Mouse (Mus musculus) cerebellum, postnatal 36 days (tissue): ENCODE measurements around the gene Ppil3.

Experiments
- DNase-seq, 2 experiments: peaks; one replicate each; pipeline ENCODE4 v3.0.0; 2021 to 2022; ENCODE audit warnings: mixed read lengths in 2 of 2

Ppil3 gene

DNA sequence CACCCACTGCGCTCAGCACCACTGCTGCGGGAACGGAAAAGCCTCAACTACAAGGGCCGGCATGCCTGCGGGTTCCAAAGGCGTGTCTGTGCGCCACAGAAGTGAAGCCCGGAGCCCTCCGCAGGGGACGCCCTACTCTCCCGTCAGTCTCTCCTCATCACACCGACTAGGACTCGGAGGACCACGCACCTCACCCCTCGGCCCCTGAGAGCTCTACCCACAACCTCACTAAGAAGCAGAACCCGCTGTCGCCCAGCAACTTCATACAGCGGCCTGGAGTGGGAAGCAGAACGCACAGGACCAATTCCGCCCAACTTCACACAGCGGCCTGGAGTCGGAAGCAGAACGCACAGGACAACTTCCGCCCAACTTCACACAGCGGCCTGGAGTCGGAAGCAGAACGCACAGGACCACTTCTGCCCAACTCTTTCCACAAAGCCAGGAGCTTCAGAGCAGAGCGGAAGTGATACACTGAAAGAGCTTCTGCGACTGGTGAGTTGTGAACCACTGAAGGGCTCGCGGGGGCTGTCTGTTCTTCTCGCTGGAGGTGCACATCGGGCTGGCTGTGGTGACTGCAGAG lies at the start of gene Ppil3, which contains the start of gene Nif3l1:
Ppil3 (minus strand) TSS at position 344 of the 580 bp plus-strand sequence.
Nif3l1 (plus strand) TSS at position 9 of the 580 bp plus-strand sequence.
- peak; percentile 73 to 79 for DNase-seq

DNA sequence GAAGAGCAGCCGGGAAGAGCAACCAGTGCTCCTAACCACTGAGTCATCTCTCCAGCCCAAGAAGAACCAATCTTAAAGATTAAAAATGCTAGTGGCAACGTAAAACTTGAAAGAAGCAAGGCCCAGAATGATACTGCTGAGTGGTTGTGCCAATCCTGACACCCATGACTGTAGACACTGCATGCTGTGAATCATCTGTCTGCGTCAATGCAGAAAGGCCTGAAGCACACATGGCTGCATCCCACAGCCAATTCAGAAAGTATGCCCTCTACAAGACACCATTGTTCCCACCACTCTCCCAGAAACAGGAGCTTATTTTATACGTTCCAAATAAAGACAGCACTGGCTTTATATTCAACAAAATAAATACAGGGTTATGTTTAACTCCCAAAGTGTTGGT lies 37.4 kb upstream of the Ppil3 start:
- no peak for DNase-seq

DNA sequence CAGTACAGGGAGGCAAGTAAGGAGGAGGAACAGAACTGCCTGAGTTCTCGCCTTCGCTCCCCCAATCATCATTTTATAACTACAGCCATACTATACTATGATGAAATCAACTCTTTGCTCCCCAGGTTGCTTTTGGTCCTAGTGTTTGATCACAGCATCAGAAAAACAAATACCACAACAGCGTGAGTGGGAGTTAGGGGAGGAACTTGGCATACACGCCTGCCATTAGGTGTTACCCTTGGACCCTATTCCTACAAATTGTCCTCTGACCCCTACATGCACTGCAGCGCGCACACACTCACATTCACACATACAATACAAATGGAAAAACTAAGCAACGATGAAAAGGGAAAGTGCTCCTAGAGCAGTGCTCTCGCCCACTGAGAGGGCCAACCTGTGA lies 30.4 kb upstream of the Ppil3 start:
- DNase-seq: no peak

DNA sequence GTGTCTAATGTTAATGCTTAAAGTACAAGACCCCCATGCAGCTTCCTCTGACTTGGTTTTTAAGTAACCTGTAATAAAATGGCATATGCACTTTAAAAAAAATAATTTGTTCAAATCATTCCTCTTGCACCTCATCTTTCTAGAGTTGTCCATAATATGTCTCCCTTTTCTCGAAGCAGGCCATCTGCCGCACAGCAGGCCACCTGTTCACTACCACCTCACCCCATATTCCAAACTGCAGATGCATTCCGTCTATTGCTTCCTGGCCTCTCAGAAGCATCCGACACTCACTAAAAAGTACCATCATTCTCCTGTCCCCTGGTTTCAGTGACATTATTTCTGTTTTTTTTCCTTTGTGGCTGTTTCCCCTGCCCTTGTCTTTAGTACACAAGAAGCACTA lies 20.3 kb upstream of the Ppil3 start:
- peak; percentile 40 to 44 for DNase-seq

DNA sequence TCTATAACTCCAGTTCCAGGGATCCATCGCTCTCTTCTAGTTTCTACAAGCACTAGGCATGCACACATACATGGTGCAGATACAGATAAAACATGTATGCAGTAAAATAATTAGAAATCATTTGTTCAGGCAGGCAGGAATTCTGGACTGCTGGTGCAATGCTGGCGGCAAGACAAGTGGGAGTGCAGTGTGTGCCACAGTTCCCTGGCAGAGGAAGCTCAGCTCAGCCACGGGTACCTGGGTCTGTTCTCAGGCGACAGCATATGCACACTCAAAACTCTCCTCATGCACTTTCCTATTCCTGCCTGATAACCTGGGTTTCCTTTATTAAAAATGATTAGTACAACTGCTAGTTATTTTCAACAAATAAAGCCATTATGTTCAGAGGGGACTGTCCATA lies 19.8 kb upstream of the Ppil3 start:
- peak; percentile 47 to 55 for DNase-seq

DNA sequence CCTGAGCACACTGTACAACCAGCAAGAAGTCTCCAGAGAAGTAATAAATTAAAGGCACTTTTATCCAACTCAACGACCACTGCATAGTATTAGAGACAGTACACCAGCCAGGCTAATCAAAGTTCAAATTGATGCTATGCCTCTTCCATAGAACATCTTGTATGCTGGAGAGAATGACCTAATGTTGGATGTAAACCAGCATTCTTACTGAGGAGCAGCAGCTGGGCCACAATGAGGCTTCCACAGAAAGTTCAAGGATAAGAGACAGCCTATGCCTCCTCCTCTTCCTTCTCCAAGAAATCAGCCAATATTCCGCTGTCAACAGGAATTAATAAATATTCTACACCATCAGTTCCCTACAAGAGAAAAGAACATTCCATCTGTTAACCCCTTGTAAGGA lies 18.6 kb upstream of the Ppil3 start:
- no peak for DNase-seq

DNA sequence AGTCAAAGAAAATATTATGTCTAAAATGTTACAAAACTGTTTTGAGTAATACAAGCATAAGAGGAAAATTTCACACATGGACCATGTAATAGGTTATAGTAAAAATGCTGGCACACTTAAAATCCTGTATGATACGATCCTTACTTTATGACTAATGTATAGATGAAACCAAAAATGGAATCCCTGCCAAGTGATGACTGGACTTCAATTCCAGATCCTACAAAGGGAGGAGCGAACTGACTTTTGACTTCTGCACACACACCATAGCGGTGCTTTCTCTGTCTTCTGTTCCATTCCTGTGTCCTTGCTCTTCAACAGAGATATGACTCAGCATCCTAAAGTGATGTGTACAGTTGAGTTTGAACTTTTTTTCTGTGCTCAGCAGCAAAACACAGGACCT lies 15.3 kb upstream of the Ppil3 start:
- no peak for DNase-seq

DNA sequence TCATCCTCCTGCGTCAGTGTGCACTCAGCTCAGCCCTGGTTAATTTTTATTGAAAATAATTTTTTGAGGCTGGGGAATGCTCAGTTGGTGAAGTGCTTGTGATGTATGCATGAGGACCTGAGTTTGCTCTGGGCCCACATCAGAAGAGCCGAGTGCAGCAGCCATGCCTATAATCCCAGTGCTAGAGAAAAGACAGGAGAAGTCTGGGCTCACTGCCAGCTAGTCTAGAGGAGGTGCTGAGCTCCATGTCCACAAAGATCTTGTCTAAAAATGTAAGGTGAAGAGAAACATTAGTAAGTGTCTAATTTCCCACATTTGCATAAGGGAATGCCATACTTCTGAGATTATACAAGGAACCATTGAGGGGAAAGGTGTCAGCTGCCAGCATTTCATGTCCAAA lies 13.6 kb upstream of the Ppil3 start:
- DNase-seq: peak; percentile 29 to 41

DNA sequence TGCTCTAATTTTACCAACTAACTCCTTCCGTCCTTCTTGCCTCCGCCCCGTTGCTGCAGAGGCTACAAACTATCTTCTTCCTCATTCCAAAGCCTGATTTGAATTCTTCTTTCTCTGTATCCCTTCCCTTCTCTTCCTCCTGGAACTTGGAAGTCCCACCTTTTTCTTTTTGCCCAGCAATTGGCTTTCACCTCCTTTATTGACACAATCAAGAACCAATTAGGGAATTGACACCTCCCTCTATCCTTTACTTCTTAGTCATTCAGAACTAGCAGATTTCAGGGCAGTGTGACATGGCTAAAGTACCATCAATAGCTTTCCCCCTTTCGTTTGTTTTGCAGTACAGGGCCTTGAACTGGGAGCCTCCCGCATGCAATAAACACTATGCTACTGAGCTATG lies 12.9 kb upstream of the Ppil3 start:
- no peak for DNase-seq

DNA sequence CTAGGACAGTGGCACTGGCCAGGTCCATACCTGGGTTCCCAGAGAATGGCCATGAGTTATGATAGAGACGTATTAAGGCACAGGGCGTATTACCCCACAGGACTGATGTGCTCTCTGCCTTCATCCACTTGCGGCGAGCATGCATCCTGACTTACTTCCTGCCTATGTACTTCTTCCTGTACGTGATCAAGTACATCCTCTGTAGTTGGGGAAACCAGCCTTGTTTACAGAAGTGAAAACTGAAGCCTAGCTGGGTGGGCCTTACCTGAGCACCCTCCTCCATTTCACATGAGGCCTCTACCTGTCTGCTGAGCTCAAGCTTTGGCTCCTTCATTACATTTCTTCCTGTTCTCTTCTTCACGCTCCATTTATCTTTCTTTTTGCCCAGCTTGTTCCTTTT lies 9.0 kb upstream of the Ppil3 start:
- DNase-seq: no peak

DNA sequence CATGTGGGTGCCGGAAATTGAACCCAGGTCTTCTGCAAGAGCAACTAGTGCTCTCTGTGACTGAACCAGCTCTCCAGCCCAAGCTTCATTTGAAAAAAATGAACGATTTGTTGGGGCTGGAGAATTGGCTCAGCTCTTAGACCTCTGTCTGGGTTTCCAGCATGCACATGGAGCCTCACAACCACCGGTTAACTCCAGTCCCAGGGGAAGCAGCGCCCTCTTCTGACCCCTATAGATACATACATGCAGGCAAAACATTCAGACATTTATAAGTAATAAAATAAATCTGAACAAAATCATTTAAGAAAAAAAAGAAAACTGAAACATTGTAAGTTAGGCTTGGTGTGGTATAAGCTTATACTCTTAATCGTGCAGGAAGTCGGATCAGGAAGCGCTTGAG lies 3.1 kb upstream of the Ppil3 start:
- no peak for DNase-seq

DNA sequence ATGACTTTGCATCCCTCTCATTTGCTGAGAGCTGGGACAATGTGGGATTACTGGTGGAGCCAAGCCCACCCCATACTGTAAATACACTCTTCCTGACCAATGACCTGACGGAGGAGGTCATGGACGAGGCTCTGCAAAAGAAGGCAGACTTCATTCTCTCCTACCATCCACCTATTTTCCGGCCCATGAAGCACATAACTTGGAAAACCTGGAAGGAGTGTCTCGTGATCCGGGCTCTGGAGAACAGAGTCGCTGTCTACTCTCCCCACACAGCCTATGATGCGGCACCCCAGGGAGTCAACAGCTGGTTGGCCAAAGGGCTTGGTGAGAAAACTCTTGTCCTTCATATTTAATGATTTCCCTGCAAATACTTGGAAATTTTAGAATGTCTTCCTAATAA lies 2.5 kb upstream of the Ppil3 start:
- DNase-seq: no peak

DNA sequence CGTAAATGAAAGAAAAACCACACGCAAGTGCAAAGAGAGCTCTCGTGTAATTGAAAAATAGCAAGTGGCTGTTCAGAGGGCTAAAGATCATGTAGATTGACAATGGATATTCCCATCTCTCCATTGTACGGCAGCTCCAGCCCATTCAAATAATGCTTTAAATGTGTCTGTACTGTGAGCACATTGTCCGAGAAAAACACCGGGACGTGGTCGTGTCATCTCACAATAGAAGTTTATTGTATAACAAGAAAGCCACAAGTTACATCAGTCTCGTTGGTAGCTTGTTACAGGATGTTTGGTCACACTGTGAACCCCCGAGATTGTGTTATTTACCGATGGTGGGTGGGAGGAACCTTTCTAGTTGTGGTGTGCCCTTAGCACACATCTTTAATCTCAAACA lies 575 bp upstream of the Ppil3 start:
- DNase-seq: no peak

DNA sequence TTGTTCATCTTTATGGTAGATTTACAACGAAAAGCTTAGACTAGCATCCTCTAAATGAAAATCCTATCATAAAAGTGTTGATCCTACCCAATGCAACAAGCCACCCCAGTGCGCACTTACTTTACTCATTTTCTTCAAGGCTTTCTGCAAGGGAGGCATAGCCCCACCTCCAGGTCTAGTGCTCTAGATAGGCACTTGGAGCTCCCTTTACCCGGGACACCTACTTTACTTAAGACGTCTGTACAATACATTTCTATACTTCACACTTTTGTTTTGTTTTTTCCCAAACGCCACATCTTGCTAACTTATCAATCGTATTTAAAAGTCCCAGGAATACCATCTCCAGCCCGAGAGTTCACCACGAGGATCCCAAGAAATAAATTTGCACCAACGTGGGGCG lies 595 bp downstream of the Ppil3 start:
- DNase-seq: no peak

DNA sequence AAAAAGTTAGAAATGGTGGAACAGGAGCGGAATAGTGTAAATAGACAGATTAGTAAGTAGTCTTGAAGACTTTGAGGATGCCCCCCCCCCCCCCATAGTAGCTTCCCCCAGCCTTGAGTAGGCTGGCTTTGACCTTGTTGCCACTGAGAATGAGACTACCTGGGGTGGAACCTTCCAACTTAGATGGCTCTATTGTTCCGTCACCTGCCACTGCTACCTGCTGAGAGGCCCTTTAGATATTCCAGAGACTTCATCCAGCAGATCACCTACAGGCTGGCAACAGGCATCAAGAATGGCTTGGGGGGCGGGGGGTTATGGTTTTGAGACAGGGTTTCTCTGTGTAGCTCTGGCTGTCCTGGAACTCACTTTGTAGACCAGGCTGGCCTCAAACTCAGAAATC lies 20.7 kb downstream of the Ppil3 start:
- no peak for DNase-seq

DNA sequence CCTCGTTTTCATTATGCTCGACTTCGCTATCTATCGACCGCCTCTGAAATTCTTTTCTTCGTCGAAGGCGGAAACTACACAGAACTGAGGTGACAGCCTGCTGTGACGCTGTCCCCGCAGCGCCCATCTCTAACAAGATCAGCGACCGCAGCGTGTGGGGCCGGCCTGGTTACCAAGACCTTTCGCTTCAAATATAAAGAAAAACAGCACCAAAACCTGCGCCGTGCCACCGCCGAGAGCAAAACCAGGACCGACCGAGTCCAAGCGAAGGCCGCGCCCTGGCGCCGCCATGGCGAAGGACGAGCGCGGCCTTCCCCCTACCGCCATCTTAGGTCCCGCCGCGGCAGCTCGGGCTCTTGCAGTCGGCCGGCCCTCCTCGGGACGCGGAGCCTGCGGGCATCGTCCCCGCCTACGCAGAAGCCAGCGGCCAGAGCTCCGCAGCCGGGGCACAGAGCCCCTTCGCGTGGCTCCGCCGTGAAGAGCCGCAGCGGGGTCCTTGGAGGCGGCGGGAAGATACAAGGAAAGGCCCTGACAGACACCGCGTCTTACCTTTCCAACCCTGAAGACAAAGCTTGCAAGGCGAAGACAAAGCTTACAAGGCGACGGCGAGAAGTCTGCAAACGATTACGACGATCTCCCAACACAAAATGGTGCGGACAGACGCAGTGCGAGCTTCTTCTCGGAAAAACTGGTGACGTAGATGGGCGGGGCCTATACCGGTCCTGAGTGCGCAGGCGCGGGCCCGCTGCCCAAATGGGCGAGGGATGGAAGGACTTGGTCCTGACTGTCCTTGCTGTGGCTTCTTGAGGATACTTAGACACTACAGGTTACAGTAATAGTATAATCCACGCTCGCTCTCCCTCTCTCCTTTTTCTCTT lies 21.7 kb downstream of the Ppil3 start, which contains the start of gene Clk1:
Clk1 (minus strand) TSS at position 696 of the 878 bp plus-strand sequence.
- DNase-seq: peak; percentile 98 to 99

DNA sequence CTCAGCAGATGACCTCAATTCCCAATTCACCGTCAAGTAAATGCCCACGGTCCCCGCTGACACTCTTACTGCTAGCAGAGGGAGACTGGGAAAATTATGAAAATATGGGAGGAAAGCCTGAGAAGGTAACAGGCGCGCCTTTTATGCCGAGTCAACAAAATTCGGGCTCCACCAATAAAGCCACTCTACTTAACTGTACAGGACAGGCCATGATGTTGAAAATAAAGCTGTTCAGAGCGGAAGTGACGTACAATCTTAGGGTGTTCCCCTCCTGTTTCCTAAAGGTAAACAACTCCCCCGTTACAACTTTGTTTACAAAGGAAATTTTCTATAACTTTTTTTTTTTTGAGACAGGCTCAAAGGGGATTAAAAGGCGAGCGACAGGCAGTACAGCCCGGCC lies 22.4 kb downstream of the Ppil3 start:
- peak in 1 of 2 experiments; percentile 28 for DNase-seq

DNA sequence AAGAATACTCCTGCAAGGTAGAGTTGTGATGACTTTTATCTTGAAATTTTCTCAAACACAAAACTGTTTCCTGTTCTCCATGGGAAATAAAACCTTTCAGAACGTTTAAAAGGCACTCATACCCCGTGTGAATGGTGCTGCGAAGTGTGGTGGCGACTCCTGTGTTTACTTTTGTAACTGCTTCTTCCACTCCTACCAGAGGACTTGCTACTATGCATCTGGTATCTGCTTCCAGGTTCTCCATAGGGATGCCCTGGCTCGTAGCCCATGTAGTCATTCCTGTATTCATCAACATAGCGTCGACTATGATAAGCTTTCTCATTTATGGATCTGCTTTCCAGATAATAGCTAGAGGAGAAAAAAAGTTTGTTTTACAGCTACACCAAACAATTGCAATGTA lies 24.3 kb downstream of the Ppil3 start:
- peak; percentile 70 to 73 for DNase-seq

DNA sequence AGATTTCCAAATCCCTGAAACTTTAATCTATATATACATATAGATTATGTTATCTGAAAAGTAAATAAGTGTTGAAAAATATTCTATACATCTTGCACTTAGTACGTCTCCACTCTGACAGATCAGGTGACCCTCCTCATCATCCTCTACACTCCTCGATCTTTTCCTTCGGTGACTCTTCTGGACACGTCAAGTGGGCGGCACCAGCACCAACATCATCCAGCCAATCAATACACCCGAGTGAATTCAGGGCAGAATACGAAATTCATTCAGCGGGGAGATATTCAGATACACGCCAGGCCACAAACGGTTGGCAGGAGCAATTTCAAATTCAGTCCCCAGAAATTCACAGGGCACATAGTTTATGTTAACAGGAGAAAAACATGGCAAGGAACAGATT lies 25.3 kb downstream of the Ppil3 start:
- DNase-seq: no peak

DNA sequence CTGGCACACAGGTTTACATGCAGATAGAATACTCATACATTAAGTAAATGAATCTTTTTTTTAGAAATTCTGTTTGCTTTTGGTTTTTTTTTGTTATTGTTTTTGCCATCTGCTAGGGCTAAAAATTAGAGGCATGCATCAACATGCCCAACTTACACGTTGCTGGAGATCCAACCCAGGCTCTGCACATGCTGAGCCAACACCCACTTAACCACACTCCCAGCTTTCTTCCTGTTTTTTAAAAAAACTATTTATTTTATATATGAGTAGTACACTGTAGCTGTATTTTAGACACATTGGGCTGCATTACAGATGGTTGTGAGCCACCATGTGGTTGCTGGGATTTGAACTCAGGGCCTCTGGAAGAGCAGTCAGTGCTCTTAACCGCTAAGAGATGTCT lies 29.2 kb downstream of the Ppil3 start:
- no peak for DNase-seq

DNA sequence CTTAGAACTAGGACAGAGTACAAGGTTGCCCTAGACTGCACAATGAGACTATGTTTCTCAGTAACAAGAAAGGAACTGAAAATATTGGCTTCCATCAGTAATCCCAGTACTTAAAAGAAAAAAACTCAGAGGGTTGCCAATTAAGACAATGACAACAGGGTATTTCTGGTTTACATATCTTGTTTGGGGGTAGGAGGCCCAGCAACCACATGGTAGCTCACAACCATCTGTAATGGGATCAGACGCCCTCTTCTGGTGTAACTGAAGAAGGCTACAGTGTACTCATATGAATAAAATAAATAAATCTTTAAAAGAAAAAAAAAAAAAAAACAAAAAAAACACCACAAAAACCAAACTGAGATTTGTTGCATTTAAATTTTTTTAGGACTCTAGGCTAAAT lies 29.8 kb downstream of the Ppil3 start:
- DNase-seq: no peak

DNA sequence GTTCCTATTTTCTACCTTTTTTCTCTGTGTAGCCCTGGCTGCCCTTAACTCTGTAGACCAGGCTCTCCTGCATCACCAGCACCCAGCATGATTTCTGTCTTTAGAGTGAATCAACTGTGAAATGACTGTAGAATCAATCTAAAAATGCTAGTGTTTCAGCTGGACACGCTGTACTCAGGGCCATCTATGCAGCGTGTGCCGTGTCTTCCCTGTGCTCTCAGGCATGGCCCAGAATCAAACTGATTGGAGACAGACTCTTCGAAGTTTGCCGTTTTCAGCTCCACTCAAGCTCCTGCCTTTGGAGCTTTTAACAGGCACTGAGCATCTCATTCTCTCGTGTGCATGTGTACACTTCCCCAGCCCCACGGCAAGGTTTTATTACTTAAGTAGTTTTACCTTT lies 34.5 kb downstream of the Ppil3 start:
- DNase-seq: no peak

DNA sequence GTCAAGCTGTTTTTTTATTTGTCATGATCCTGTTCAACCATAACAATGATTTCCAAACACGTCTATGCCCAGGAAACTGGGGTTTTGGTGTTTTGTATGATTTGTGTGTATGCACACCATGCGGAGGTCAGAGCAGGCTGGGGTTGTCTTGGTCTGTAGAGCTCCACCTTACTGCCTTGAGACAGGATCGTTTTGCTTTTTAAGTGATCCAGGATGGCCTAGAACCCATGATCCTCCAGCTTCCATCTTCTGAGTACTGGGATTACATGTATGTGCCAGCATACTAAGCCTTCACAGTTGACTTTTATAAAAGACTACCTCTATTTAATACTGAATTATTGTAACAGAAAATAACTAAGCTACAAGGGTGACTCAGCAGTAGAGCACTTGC lies 35.1 kb downstream of the Ppil3 start:
- no peak for DNase-seq

DNA sequence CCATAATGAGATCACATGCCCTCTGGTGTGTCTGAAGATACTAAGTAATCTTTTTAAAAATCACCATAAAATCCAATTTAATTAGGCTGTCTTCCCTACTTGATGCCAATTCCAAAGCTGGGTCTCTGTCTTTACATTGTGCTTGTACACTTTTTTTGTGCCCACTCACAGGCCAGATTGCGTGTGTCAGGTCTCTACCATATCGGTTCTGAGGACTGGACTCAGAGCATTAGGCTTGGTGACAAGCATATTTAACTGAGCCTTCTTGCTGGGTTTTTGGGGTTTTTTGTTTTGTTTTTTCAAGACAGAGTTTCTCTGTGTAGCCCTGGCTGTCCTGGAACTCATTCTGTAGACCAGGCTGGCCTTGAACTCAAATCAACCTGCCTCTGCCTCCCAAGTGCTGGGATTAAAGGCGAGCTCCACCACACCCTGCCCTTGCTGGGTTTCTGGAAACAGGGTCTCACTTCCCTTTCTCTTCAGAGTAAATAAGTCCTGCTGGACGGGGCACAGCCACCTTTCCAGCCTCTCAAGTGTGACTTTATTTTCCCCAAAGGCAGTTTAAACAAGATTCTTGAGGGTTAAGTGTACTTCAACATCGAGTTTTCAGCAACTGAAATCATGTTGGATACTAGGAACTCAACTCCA lies 35.6 kb downstream of the Ppil3 start:
- DNase-seq: no peak
